Mouse (Mus musculus) hindbrain, embryonic 12.5 days (tissue): ENCODE data around the gene Atp6v0e. TPM values are rescaled to one million over a fixed set of nuclear protein-coding genes. Genes with fewer than 3 reads are reported as not detected.

ENCODE experiments used
- polyA plus RNA-seq: library from polyadenylated mRNA; unstranded; fragments of >200 nt; fragmentation: Nextera tagmentation; extraction: Ambion mirVana; gene quantifications from 2 replicates; pipeline ENCODE4 v1.2.1, GENCODE M21; 2016

Gene Atp6v0e
- polyA plus RNA-seq, 1 experiment from 2014 or later, result 111 TPM

Other genes starting within 250 kb of the Atp6v0e start
- gene Neurl1b, start 248.4 kb upstream of the Atp6v0e start, polyA plus RNA-seq, result 0.40 and 0.59 TPM in 2 replicates
- 85.3 and 90.3 TPM in 2 replicates for gene Ergic1, start 101.7 kb upstream of the Atp6v0e start, polyA plus RNA-seq
- 33.0 and 38.5 TPM in 2 replicates for gene Dusp1, start 101.1 kb upstream of the Atp6v0e start, polyA plus RNA-seq
- gene Crebrf, start 52.4 kb downstream of the Atp6v0e start, polyA plus RNA-seq, result 7.5 and 10.4 TPM in 2 replicates
- 48.5 and 49.7 TPM in 2 replicates for gene Bnip1, start 117.8 kb downstream of the Atp6v0e start, polyA plus RNA-seq
- not detected in 2 replicates for gene Nkx2-5, start 181.8 kb downstream of the Atp6v0e start, polyA plus RNA-seq